Mouse (Mus musculus) hindbrain, embryonic 11.5 days (tissue): ENCODE data around the gene Arhgap15. TPM values are rescaled to one million over a fixed set of nuclear protein-coding genes. Genes with fewer than 3 reads are reported as not detected.

Experiments
- ATAC-seq: fragments of 200-750 bp; cut with Nextera tagmentation; 2 replicates; pipeline ENCODE4 v1.8.0; 2017; ENCODE audit warnings: mild to moderate bottlenecking, moderate TSS enrichment, moderate library complexity; ENCODE audit not compliant: low FRiP score
- DNase-seq: peaks from one replicate; pipeline ENCODE4 v3.0.0-alpha.2; 2015; ENCODE audit warnings: low spot score
- H3K27ac ChIP-seq: fragments of 300-500 bp; sonication (generic); 2 replicates; pipeline ENCODE4 v1.5.1; 2014; ENCODE audit warnings: mild to moderate bottlenecking, low read depth, low read length
- H3K27me3 ChIP-seq: fragments of 300-500 bp; sonication (generic); 2 replicates; pipeline ENCODE4 v1.6.1; 2014; ENCODE audit warnings: mild to moderate bottlenecking, low read length, moderate library complexity, mixed read lengths; ENCODE audit not compliant: control insufficient read depth, insufficient read depth
- H3K36me3 ChIP-seq: fragments of 300-500 bp; sonication (generic); 2 replicates; pipeline ENCODE4 v1.6.1; 2014; ENCODE audit warnings: mild to moderate bottlenecking, low read length, moderate library complexity, mixed read lengths; ENCODE audit not compliant: control insufficient read depth, insufficient read depth
- H3K4me1 ChIP-seq: fragments of 300-500 bp; sonication (generic); replicated peaks from 2 replicates; pipeline ENCODE4 v1.6.1; 2014; ENCODE audit warnings: low read length, mixed read lengths; ENCODE audit not compliant: control insufficient read depth, insufficient read depth
- H3K4me2 ChIP-seq: fragments of 300-500 bp; sonication (generic); replicated peaks from 2 replicates; pipeline ENCODE4 v1.6.1; 2014; ENCODE audit warnings: mild to moderate bottlenecking, low read depth, low read length
- H3K4me3 ChIP-seq: fragments of 300-500 bp; sonication (generic); 2 replicates; pipeline ENCODE4 v1.5.1; 2014; ENCODE audit warnings: low read depth, low read length
- H3K9ac ChIP-seq: fragments of 300-500 bp; sonication (generic); 2 replicates; pipeline ENCODE4 v1.6.1; 2014; ENCODE audit warnings: low read depth, low read length
- H3K9me3 ChIP-seq: fragments of 300-500 bp; sonication (generic); 2 replicates; pipeline ENCODE4 v1.6.1; 2016; ENCODE audit warnings: low read length; ENCODE audit not compliant: control insufficient read depth
- WGBS: fragments of 180-500 bp; shearing (Covaris S2); extraction: QIAGEN DNeasy Blood & Tissue Kit; methylation state at CpG from one replicate; pipeline ENCODE4 v1.1.7; 2014; 5-methylcytosine and 5-hydroxymethylcytosine counted together
- polyA plus RNA-seq: library from polyadenylated mRNA; unstranded; fragments of >200 nt; fragmentation: Nextera tagmentation; extraction: Ambion mirVana; gene quantifications from 2 replicates; pipeline ENCODE4 v1.2.1, GENCODE M21; 2014

Gene Arhgap15
- polyA plus RNA-seq, 1 experiment from 2014 or later = 1.6 TPM

GRCm38 (mm10) chr2:44272606-44273005, 524.0 kb downstream of the Arhgap15 start:
- no peaks in the 10 kb centered on the region for H3K9me3 ChIP-seq
- no peak overlapping the region for H3K27ac ChIP-seq
- H3K4me1 ChIP-seq = no peaks in the 10 kb centered on the region
- 80% methylated on average over 13 of the region's 13 CpGs for WGBS
- H3K36me3 ChIP-seq = no peaks in the 10 kb centered on the region
- no peaks in the 10 kb centered on the region for H3K27me3 ChIP-seq
- H3K9ac ChIP-seq = no peak overlapping the region
- H3K4me3 ChIP-seq = no peak overlapping the region
- ATAC-seq = no peak
- no peak overlapping the region for H3K4me2 ChIP-seq
- no peak for DNase-seq

- 93% methylated on average over 3 of the region's 3 CpGs for WGBS
- H3K9me3 ChIP-seq = no peaks in the 10 kb centered on the region
- no peak overlapping the region for H3K27ac ChIP-seq
Observed at GRCm38 (mm10) chr2:44274425-44274824, 525.8 kb downstream of the Arhgap15 start.

GRCm38 (mm10) chr2:44286181-44286719, 537.6 kb downstream of the Arhgap15 start:
- Histone ChIP-seq H3K27ac (no peak overlapping the region), H3K4me2 (no peak overlapping the region), H3K4me3 (no peak overlapping the region), H3K4me1 (no peaks in the 10 kb centered on the region), H3K27me3 (no peaks in the 10 kb centered on the region), H3K9ac (no peak overlapping the region), H3K9me3 (no peaks in the 10 kb centered on the region), H3K36me3 (no peaks in the 10 kb centered on the region)
- ATAC-seq (no peak), DNase-seq (no peak)
- 92% methylated on average over 4 of the region's 4 CpGs for WGBS

More at GRCm38 (mm10) chr2:44274425-44274824, 525.8 kb downstream of the Arhgap15 start:
- no peaks in the 10 kb centered on the region for H3K36me3 ChIP-seq
- DNase-seq (no peak), ATAC-seq (no peak)
- H3K27me3 ChIP-seq = no peaks in the 10 kb centered on the region
- no peak overlapping the region for H3K9ac ChIP-seq
- H3K4me1 ChIP-seq = no peaks in the 10 kb centered on the region
- H3K4me3 ChIP-seq = no peak overlapping the region
- H3K4me2 ChIP-seq = no peak overlapping the region

GRCm38 (mm10) chr2:44299156-44299555, 550.5 kb downstream of the Arhgap15 start:
- Histone ChIP-seq H3K4me3 (no peak overlapping the region), H3K27me3 (no peaks in the 10 kb centered on the region), H3K27ac (no peak overlapping the region), H3K9ac (no peak overlapping the region), H3K36me3 (no peaks in the 10 kb centered on the region), H3K9me3 (no peaks in the 10 kb centered on the region), H3K4me1 (no peaks in the 10 kb centered on the region), H3K4me2 (no peak overlapping the region)
- DNase-seq = peak; percentile 23
- peak; percentile 17; the same call in 1 of the 2 replicates for ATAC-seq
- WGBS = 59% methylated on average over 3 of the region's 3 CpGs

GRCm38 (mm10) chr2:44299909-44300308, 551.3 kb downstream of the Arhgap15 start:
- WGBS = 31% methylated on average over 5 of the region's 5 CpGs
- Histone ChIP-seq H3K4me2 (no peak overlapping the region), H3K4me1 (no peaks in the 10 kb centered on the region), H3K36me3 (no peaks in the 10 kb centered on the region), H3K9me3 (no peaks in the 10 kb centered on the region), H3K27me3 (no peaks in the 10 kb centered on the region), H3K4me3 (no peak overlapping the region), H3K9ac (no peak overlapping the region), H3K27ac (no peak overlapping the region)
- ATAC-seq = 0 out of 2 replicates have a peak, but pooled peaks have one; percentile 3
- peak; percentile 10 for DNase-seq

GRCm38 (mm10) chr2:44300466-44300865, 551.8 kb downstream of the Arhgap15 start:
- Histone ChIP-seq H3K9ac (no peak overlapping the region), H3K4me3 (no peak overlapping the region), H3K27me3 (no peaks in the 10 kb centered on the region), H3K9me3 (no peaks in the 10 kb centered on the region), H3K4me1 (peaks cover 4% of the 10 kb centered on the region; the same call in 1 of the 2 replicates), H3K36me3 (no peaks in the 10 kb centered on the region), H3K4me2 (no peak overlapping the region), H3K27ac (no peak overlapping the region)
- WGBS = 66% methylated on average over 6 of the region's 6 CpGs
- ATAC-seq = no peak
- DNase-seq = no peak

GRCm38 (mm10) chr2:44304261-44304970, 555.8 kb downstream of the Arhgap15 start:
- H3K9ac ChIP-seq = no peak overlapping the region
- no peak overlapping the region for H3K27ac ChIP-seq
- ATAC-seq (peak; percentile 74), DNase-seq (peak; percentile 43)
- H3K36me3 ChIP-seq = no peaks in the 10 kb centered on the region
- no peaks in the 10 kb centered on the region for H3K9me3 ChIP-seq
- no peak overlapping the region for H3K4me3 ChIP-seq
- peaks cover 4% of the 10 kb centered on the region; the same call in 1 of the 2 replicates for H3K4me1 ChIP-seq
- no peaks in the 10 kb centered on the region for H3K27me3 ChIP-seq
- H3K4me2 ChIP-seq = no peak overlapping the region
- 42% methylated on average over 9 of the region's 9 CpGs for WGBS

GRCm38 (mm10) chr2:44304971-44305808, 556.6 kb downstream of the Arhgap15 start:
- Histone ChIP-seq H3K9me3 (no peaks in the 10 kb centered on the region), H3K4me3 (no peak overlapping the region), H3K4me1 (peaks cover 6% of the 10 kb centered on the region; the same call in 1 of the 2 replicates), H3K4me2 (0 out of 2 replicates have a peak overlapping the region, but pooled peaks have one; percentile 1), H3K27me3 (no peaks in the 10 kb centered on the region), H3K27ac (no peak overlapping the region), H3K9ac (no peak overlapping the region), H3K36me3 (no peaks in the 10 kb centered on the region)
- peak; percentile 62 for ATAC-seq
- WGBS = 50% methylated on average over 17 of the region's 17 CpGs
- DNase-seq = peak; percentile 37
